Mouse (Mus musculus): ENCODE data around the gene Gm10778. TPM values are rescaled to one million over a fixed set of nuclear protein-coding genes. Genes with fewer than 3 reads are reported as not detected.
A peak's percentile ranks its signal among the peaks of the same experiment; 100 is the strongest.
"Not testable (repeated sequence)": the region's sequence is repeated elsewhere in the genome, so short reads cannot be mapped to it uniquely, and the experiment has no call there.

The Gm10778 gene
- 4.5 and 6.1 TPM in 2 replicates for polyA plus RNA-seq (2016; fragmentation: Nextera tagmentation; extraction: Ambion mirVana)

DNA sequence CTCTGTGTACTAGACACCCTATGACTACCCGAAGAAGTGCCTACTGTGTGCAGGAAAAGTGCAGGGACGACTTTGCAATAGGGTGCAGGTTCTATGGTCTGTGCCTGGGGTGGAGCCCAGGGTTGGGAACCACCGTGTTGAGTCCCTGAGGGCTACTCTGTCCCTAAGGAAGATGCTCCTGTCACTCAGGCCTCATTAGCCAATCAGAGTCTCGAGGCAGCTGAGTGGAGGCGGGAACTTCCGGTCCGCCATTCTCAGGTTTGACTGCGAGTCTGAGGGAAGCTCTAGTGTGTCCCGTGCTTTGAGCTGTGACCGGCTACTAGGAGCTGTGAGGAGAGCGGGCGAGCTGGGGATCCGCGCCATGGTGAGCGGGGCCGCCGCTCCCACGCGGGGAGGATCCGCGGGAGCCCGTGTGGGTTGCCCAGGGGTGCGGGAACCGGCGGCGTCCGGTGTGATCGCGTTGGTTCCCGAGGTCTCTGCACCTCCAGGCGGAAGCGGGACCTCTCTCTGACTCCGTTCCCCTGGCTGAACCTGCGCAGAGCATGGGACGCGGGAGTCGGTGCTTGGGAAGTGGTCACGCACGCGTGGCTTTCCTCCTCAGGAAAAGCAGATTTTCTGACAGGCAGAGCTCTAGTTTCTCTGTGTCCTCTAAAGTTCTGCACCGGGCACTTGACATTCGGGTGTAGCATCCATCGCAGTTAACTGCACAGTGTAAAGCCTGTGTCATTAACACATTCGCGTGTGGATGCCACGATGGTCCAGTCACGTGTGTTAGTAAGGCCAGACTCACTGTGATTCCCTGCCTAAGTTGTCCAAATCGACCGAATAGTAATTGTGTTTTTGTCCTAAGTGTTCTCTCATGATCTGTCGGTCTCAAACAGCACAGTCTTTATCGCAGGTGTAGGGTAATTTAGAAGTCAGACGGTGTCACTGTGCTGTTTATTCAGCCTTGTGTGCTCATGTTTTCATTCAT is at the start of gene Gm10778:
Gene Gm10778, plus strand, starts transcription at position 257 of the 973 bp plus-strand sequence.
- not testable (repeated sequence) for H3K27me3 ChIP-seq (ENCODE audit: poor library complexity, severe bottlenecking)
- DNase-seq (ENCODE audit: extremely low spot score, low spot score) = peak; percentile 89
- H3K9me3 ChIP-seq = peaks cover 40% of the 10 kb centered on the region
- H3K36me3 ChIP-seq (replicated peaks) = peaks cover 40% of the 10 kb centered on the region
- peak within 1 kb of the TSS; percentile 88 for H3K27ac ChIP-seq
- peaks cover 17% of the 10 kb centered on the region for H3K4me1 ChIP-seq
- peak within 1 kb of the TSS; percentile 63 for H3K4me3 ChIP-seq
- 5% methylated on average over 34 of the region's 52 CpGs for WGBS

- 78% methylated on average over 5 of the region's 5 CpGs for WGBS
- Histone ChIP-seq H3K4me1 (peaks cover 81% of the 10 kb centered on the region), H3K4me3 (no peak overlapping the region), H3K27ac (no peak overlapping the region), H3K36me3 (replicated peaks) (no peaks in the 10 kb centered on the region), H3K9me3 (no peaks in the 10 kb centered on the region), H3K27me3 (ENCODE audit: poor library complexity, severe bottlenecking) (peaks cover 88% of the 10 kb centered on the region)
- DNase-seq (ENCODE audit: extremely low spot score, low spot score) = no peak
Observed at GRCm38 (mm10) chr10:81599630-81600029, 49.2 kb upstream of the Gm10778 start.

- 52% methylated on average over 10 of the region's 10 CpGs for WGBS
- Histone ChIP-seq H3K4me1 (peaks cover 84% of the 10 kb centered on the region), H3K36me3 (replicated peaks) (no peaks in the 10 kb centered on the region), H3K4me3 (no peak overlapping the region), H3K27me3 (ENCODE audit: poor library complexity, severe bottlenecking) (peaks cover 85% of the 10 kb centered on the region), H3K27ac (no peak overlapping the region), H3K9me3 (no peaks in the 10 kb centered on the region)
- no peak for DNase-seq (ENCODE audit: extremely low spot score, low spot score)
Observed at GRCm38 (mm10) chr10:81600096-81600495, 48.8 kb upstream of the Gm10778 start.

DNA sequence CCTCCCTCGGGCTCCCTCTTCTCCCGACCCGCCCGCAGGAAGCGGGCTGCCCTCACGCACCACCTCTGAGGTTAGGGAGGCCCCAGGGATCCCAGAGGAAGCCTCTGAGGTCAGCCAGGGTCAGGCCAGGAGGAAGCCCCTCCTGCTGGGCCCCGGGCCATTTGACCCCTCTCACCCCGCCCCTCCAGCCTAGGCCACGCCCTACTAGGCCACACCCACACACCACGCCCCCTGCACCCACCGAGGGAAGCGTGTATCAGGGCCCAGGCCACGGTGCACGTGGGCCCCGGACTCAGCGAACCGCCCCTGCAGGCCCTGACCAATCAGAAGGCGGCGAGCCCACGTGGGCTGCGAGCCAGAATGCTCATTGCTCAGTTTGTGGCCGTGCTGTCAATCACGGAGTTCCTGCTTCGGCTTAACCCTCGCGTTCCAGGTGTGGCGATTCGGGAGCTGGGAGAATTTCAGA is 48.1 kb upstream of the Gm10778 start, which contains the start of gene Tle6:
Gene Tle6, minus strand, starts transcription at position 336 of the 466 bp plus-strand sequence.
- peaks cover 78% of the 10 kb centered on the region for H3K27me3 ChIP-seq (ENCODE audit: poor library complexity, severe bottlenecking)
- peak; percentile 98 for DNase-seq (ENCODE audit: extremely low spot score, low spot score)
- under 1% methylated on average over 28 of the region's 28 CpGs for WGBS
- peak within 1 kb of the TSS; percentile 44 for H3K4me3 ChIP-seq
- peak within 1 kb of the TSS; percentile 56 for H3K27ac ChIP-seq
- peaks cover 84% of the 10 kb centered on the region for H3K4me1 ChIP-seq
- H3K36me3 ChIP-seq (replicated peaks) = no peaks in the 10 kb centered on the region
- no peaks in the 10 kb centered on the region for H3K9me3 ChIP-seq

DNA sequence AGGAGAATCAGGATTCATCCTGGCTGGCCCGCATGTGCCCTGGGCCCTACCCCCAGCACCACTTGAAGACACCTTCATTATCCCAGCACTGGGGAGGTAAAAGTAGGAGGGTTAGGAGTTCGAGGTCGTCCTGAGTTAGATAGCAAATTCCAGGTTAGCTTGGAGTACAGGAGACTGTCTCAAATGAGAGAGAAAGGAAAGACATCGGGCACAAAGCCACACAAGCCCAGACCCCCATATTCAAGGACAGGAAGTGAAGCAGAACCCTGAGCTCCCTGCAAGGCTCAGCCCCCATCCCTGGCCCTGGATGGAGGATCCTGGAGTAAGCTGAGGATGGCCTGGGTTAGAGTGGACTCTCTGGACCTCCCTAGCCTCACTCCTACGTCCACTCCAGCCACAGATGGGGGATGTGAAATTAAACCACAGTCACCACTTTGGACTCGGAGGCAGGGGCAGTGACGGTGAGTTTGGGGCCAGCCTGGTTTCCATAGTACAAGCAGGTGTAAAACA is 47.4 kb upstream of the Gm10778 start:
- no peaks in the 10 kb centered on the region for H3K36me3 ChIP-seq (replicated peaks)
- peaks cover 81% of the 10 kb centered on the region for H3K4me1 ChIP-seq
- 0 out of 2 replicates have a peak overlapping the region, but pooled peaks have one; percentile 20 for H3K27ac ChIP-seq
- peaks cover 72% of the 10 kb centered on the region for H3K27me3 ChIP-seq (ENCODE audit: poor library complexity, severe bottlenecking)
- no peaks in the 10 kb centered on the region for H3K9me3 ChIP-seq
- no peak for DNase-seq (ENCODE audit: extremely low spot score, low spot score)
- WGBS = 18% methylated on average over 7 of the region's 7 CpGs
- H3K4me3 ChIP-seq = peak overlapping the region; percentile 44; the same call in 1 of the 2 replicates

DNA sequence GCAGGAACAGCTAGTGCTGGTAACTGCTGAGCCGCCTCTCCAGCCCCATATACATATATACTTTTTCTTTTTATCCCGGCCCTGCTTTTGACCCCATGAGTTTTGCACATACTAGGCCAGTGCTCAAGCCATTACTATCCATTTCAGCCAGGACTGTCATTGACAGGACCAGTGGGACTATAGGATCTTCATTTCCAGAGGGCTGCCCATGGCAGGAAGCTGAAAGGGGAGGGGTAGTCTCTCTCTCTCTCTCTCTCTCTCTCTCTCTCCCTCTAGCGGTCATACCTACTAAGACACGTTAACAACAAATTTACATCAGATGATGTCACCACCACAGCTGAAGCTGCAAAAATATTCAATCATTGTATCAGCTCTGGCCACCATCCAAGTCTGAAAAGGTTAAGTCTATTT is 46.1 kb upstream of the Gm10778 start:
- H3K9me3 ChIP-seq = no peaks in the 10 kb centered on the region
- H3K36me3 ChIP-seq (replicated peaks) = peaks cover under 1% of the 10 kb centered on the region; the same call in 1 of the 2 replicates
- no peak overlapping the region for H3K4me3 ChIP-seq
- H3K27ac ChIP-seq = no peak overlapping the region
- DNase-seq (ENCODE audit: extremely low spot score, low spot score) = no peak
- H3K4me1 ChIP-seq = peaks cover 74% of the 10 kb centered on the region
- 26% methylated on average over 4 of the region's 4 CpGs for WGBS
- peaks cover 59% of the 10 kb centered on the region for H3K27me3 ChIP-seq (ENCODE audit: poor library complexity, severe bottlenecking)

GRCm38 (mm10) chr10:81604019-81604967 is 44.6 kb upstream of the Gm10778 start:
- Histone ChIP-seq H3K4me3 (peak overlapping the region; percentile 67; the same call in 1 of the 2 replicates), H3K9me3 (no peaks in the 10 kb centered on the region), H3K36me3 (replicated peaks) (peaks cover 10% of the 10 kb centered on the region), H3K4me1 (peaks cover 60% of the 10 kb centered on the region), H3K27ac (peak overlapping the region; percentile 82; the same call in 1 of the 2 replicates), H3K27me3 (ENCODE audit: poor library complexity, severe bottlenecking) (peaks cover 43% of the 10 kb centered on the region)
- DNase-seq (ENCODE audit: extremely low spot score, low spot score) = no peak
- 82% methylated on average over 12 of the region's 12 CpGs for WGBS

GRCm38 (mm10) chr10:81604968-81605665 is 43.7 kb upstream of the Gm10778 start:
- peak overlapping the region; percentile 82 for H3K27ac ChIP-seq
- H3K36me3 ChIP-seq (replicated peaks) = peaks cover 12% of the 10 kb centered on the region
- 21% methylated on average over 29 of the region's 29 CpGs for WGBS
- peak overlapping the region; percentile 67 for H3K4me3 ChIP-seq
- peaks cover 53% of the 10 kb centered on the region for H3K4me1 ChIP-seq
- peaks cover 35% of the 10 kb centered on the region for H3K27me3 ChIP-seq (ENCODE audit: poor library complexity, severe bottlenecking)
- H3K9me3 ChIP-seq = no peaks in the 10 kb centered on the region
- peak; percentile 83 for DNase-seq (ENCODE audit: extremely low spot score, low spot score)

GRCm38 (mm10) chr10:81605666-81605973 is 43.2 kb upstream of the Gm10778 start:
- peak overlapping the region; percentile 82 for H3K27ac ChIP-seq
- peaks cover 30% of the 10 kb centered on the region for H3K27me3 ChIP-seq (ENCODE audit: poor library complexity, severe bottlenecking)
- 4% methylated on average over 14 of the region's 14 CpGs for WGBS
- peaks cover 48% of the 10 kb centered on the region for H3K4me1 ChIP-seq
- H3K36me3 ChIP-seq (replicated peaks) = peaks cover 12% of the 10 kb centered on the region
- peak overlapping the region; percentile 67 for H3K4me3 ChIP-seq
- no peaks in the 10 kb centered on the region; the same call in 1 of the 2 replicates for H3K9me3 ChIP-seq
- DNase-seq (ENCODE audit: extremely low spot score, low spot score) = no peak

DNA sequence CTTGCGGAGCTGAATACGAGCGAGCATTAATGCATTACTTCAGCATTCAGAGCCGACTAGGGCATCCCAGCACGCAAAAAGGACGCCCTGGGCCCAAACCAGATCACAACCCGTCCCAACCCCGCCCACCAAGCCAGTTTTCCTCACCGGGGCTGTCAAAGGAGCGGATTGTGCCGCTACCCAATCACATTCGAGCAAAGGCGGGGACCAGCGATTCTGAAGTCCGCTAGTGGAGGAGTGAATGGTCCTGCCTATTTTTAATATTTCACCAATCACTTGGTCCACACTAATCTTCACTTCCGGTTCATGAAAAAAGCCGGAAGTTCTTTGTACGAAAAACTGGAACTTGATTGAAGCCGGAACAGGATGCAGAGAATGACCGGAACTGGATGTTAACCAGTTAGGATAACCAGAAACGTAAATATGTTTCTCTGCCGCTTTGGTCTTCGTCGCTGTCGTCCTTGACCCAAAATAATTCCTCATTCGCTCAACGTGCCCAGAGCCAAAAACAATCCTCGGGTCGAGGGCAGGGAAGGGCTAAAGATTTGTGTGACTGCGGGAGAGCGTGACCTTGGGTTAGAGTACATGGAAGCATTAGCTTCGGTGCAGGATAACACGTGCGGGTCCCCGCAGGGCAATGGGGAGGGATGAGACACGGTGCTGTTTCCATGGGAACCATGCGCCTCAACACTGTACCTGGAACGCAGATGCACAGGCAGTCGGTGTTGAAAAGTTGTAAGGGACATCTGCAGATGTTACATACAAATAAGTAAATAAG is 42.7 kb upstream of the Gm10778 start, which contains the start of gene BC025920:
Gene BC025920, plus strand, starts transcription at position 297 of the 778 bp plus-strand sequence.
- H3K36me3 ChIP-seq (replicated peaks) = peaks cover 12% of the 10 kb centered on the region
- peak; percentile 94 for DNase-seq (ENCODE audit: extremely low spot score, low spot score)
- whole genome bisulfite sequencing = under 1% methylated on average over 39 of the region's 39 CpGs

DNA sequence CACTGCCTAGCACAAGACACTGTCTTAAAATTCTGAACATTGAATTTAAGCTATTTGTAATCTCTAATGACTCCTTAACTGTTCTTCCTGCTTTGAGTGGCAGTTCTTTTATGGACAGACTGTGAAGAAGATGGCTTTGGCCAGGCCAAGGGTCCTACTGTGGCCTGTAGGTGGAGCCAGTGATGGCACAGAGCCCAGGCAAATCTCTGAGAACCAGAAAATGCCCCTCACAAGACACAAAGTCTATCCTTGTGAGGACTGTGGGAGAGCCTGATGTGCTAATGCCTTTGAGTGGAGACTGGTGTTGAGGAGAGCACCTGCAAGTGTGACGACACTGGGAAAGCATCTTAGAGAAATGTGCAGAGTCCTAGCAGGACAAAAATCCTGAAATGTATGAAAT is 40.6 kb upstream of the Gm10778 start:
- WGBS = 86% methylated on average over 1 of the region's 1 CpGs
- H3K4me3 ChIP-seq = no peak overlapping the region

More for the DNA sequence above, 42.7 kb upstream of the Gm10778 start, which contains the start of gene BC025920:
- Histone ChIP-seq H3K27ac (peak within 1 kb of the TSS; percentile 90), H3K9me3 (peaks cover 5% of the 10 kb centered on the region; the same call in 1 of the 2 replicates), H3K4me3 (peak within 1 kb of the TSS; percentile 67), H3K27me3 (ENCODE audit: poor library complexity, severe bottlenecking) (peaks cover 26% of the 10 kb centered on the region), H3K4me1 (peaks cover 43% of the 10 kb centered on the region)

More for the DNA sequence above, 40.6 kb upstream of the Gm10778 start:
- Histone ChIP-seq H3K36me3 (replicated peaks) (peaks cover 12% of the 10 kb centered on the region), H3K27me3 (ENCODE audit: poor library complexity, severe bottlenecking) (peaks cover 10% of the 10 kb centered on the region), H3K27ac (no peak overlapping the region), H3K4me1 (peaks cover 23% of the 10 kb centered on the region), H3K9me3 (peaks cover 7% of the 10 kb centered on the region; the same call in 1 of the 2 replicates)
- no peak for DNase-seq (ENCODE audit: extremely low spot score, low spot score)

Data from forebrain, embryonic 10.5 days (tissue).